Mouse (Mus musculus): Measurements from ENCODE around the gene Ptprc.
A peak's percentile ranks its signal among the peaks of the same experiment; 100 is the strongest.

Gene Ptprc

DNA sequence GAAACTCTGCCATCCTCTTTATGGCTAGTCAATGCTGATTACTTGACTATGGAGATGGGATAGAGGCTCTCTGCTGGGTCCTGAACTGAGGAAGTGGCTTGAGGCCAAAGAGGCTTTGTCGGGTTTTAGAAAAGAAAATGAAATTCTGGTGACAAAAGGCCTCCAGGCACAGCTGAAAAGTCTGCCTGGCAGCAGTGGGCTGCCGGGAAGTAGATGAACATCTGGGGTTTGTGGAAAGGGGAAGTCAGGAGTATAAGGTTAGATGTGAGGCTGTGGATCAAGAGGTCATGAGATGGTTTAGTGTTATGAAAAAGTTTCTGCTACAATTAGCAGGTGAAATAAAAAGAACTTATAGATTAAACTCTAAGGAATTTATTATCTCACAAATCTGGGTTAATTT is 29.9 kb downstream of the Ptprc start:
- peak; percentile 91 for DNase-seq

DNA sequence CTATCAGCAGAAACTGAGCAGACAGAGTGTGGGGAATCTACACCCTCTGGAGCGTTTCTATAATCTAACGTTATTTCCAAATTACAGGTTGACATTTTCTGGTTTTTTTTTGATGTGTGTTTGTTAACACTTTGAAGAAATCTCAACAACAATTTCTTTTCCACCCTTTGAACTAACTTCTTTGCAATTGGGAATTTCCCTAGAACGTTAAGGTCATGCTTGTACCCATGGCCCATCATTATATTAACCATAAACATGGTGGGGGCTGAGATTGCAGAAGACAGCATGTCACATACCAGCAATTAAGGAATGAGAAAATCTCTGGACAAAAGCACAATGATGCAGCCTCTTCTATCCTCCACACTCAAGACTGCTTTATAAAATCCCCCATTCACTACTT is 30.4 kb downstream of the Ptprc start:
- no peak for DNase-seq

DNA sequence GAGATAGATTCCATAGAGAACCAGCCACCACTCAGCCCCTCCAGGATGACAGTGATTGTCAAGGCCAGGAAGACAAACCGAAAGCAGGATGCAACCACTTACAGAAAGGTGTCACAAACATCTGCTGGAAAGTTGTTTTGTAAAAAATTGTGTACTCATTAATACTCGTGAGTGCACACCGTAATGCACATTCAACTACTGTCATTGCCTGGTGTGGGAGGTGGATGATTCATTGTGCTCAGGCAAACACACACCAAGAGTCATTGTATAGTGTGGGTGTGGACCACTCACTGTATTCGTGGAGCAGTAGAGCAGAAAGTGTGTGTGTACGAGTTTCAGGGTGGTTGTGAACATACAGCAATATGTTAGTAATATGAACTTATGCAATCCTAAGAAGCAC is 31.1 kb downstream of the Ptprc start:
- DNase-seq = no peak

DNA sequence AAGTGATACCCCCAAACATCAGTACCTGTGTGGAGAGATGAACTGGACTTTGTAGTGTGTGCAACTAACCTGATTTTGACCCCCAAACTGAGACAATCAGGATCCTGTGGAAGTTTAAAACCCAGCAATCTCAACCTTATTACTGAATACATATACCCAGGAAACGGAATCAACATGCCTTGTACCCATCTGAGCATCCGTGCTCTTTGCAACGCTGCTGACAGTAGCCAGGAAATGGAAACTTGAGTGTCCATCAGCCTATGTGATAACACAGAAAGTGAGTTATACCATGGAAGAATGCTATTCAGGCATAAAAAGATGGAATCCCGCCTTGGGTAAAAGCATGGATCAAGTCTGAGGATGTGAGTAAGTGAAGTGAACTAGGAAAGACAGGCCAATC is 34.7 kb downstream of the Ptprc start:
- DNase-seq = no peak

DNA sequence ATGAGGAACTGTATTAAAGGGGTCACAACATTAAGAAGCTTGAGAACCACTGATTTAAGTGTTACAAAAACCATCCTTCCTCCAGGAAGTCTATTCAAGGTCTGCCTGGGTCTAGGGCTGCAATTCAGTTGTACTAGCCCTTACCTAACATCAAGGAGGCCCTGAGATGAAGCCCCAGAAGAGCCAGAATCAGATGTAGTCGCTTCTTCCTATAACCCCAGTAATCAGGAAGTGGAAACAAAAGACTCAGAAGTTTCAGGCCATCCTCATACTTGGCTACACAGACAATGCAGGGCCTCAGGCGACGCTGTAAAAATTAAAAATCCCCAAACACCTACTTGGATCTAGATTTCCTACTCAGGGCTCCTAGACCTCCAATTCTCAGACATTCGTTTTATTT is 37.8 kb downstream of the Ptprc start:
- no peak for DNase-seq

DNA sequence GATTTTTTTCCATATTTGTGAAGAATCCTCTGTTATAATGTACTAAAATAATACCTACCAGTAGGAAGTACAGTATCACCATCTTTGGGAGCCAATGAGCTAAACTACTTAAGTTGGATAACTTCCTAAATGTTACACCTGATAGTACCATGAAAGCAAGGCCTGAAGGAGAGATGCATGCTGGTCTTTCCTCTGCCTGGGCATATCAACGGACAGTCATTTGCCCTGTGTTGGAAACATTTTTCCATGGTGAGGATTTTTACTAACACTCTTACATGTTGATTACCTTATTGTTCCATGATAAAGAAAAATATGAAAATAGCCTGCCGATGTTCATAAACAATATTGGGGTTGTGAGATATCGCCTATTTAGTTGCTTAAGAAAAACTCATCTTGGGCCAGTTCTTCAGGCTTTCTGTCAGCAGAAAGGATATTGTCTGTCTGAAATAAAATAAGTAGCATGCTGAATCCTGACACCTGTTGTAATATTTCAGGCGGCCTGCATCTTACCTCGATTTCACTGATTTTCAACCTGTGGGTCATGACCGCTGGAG is 38.4 kb downstream of the Ptprc start:
- no peak for DNase-seq

DNA sequence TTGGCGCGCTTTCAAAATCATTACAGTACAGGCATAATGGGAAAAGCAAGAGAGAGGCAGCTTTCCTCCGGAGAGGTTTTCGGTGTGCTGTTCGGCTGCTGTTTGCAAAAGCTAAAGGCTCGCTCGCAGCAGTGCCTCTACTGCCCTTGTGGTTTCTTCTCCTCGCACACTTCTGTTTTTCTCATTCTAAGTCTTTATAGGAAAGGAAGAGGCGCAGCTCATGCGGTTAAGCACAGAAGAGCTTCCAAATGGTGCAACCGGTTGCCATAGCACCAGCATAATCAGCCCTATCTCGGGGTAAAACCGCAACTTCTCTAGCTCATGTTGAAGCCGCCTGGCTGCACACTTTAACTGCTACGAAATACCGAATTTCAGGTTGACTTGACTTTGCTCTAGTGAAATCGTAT is 39.1 kb downstream of the Ptprc start:
- DNase-seq = peak; percentile 98

DNA sequence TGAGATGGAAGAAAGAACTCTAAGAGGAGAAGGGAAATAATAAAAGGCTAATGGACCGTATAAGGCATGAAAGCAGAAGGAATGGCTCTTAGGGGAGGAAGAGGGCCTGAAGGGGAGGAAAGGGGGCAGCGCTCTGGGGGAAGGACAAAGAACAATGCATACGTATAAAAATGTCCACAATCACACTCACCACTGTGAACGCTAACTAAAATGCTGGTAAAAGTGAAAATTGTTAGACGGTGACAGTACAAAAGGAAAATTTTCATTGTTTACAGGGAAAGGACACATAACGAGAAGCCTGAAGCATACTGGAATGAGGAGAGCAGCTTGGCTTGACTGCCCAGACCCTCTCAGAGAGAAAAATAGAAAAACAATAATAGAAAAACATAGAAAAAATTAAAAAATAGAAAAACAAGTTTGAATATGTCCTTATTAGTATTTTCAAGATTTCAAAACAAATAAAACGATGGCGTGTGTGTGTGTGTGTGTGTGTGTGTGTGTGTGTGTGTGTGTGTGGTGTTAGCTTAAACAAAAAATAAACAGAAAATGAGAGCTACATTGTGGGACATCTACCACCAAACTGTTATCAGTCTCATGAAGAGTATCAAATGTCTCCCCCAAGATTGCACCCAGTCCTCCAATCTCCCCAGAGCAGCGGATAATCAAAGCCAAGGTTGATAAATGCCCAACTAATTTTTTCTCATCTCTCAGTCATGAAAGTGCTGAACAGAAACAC is 39.7 kb downstream of the Ptprc start:
- no peak for DNase-seq

DNA sequence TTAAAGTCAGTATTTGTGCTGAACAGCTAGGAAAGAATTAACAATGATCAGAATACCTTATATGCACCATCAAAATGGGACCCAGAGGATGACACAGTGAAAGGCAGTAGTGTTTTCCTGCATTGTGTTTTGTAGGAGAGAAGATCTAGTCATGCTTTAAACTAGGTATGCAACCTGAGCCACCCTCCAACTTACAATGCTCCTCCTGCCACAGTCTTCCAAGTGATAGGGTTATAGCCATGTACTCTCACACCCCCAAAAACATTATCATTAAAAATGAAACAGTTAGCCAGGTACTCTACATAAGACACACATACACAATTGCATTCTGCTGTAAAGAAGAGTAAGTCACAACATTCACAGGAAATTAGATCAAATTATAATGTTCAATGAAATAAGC is 40.4 kb downstream of the Ptprc start:
- DNase-seq = no peak

DNA sequence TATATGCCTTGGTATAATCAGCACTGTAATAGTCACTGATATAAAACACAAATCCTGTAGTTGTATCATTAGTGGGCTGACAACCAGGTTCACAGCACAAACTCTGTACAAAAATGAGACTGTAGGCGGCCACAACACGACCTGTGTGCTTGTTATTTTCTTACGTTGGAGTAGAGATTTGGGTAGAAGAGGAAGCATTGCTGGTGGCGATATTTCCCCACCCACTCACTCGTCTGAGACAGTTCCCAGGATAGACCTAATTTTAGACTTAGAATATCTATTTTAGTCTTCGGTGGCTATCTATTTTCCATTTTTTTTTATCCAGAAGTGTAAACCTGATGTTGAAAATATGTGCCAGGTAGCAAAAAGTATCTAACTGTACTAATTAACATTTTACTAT is 41.2 kb downstream of the Ptprc start:
- no peak for DNase-seq

DNA sequence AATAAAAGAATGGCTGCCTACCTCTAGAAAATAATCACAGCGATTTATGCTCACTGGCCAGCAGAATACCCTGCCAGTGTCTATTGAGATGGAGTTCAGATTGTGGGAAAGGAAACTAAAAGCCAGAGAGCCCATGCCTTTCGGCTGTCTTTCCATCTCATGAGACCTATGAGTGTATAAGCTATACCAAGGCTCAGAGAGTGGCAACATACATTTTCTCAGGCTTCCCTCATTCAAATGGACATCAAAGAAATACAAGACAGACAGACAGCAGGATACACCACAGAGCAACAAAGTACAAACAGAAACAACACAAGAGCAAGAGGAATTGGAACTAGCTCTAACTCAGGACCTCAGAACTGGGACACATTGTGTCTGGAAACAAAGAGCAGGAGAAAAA is 43.8 kb downstream of the Ptprc start:
- DNase-seq = no peak

DNA sequence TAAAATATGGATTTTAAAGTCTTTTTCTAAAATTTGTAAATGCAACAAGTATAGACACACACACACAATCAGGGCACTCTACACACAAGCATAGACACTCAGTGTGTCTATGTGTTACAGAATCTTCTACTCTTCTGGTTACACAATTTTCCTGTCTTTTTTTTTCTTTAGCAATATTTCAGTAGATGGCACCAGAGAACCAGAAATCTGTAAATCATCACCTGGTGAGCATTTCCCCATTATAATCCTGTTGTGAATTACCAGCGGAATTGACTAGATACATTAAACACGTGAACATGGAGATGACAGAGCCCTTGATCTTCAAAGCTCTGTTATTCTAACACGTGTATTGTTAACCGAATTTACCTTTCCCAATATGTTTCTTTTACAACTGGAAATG is 45.4 kb downstream of the Ptprc start:
- DNase-seq = no peak

DNA sequence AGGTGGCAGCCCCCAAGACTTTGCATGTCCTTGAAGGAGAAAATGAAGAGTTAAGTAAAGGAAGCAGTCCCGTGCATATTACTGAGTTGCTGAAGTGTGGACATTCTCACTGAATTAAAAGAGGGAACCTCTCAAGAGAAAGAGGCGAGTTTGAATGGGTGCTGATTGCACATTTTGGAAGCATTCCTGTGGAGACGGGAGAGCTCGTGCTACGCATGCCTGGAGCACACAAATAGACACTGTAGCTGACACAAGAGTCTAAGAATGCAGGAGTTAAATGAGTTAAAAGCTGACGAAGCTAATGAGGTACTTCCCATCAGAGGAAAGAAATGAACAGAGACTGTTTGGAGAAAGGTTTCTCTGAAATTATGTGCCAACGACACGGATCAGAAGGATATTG is 48.7 kb downstream of the Ptprc start:
- DNase-seq = no peak

DNA sequence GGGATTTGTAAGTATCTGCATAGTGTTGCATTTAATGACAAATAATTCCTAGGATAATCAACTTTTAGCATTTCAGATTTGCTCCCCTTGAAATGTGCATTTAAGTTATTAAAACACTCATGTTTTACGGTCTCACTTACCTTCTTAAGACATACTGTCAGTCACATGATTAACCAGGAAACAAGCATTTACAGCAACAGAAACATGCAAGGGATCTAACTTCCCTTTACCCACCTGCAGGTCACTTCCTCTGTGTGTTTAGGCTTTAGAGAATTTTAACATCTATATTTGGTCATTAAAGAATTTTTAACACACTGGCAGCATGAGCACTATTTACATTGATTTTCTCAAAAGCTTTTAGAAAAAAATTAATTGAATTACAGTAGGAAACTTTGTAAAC is 50.2 kb downstream of the Ptprc start:
- no peak for DNase-seq

DNA sequence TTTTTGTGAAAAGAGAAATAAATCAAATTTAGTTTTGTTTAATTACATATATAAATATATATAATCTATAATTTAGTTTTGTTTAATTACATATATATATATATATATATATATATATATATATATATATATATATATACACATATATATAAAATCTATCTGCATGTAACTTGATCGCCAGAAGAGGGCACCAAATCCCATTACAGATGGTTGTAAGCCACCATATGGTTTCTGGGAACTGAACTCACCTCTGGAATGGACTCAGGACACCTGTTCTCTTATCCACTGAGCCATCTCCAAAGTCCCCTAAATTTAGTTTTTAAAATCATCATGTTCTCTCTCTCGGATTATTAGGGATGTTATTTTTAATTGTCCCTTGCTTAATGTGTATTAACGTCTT is 51.6 kb downstream of the Ptprc start:
- DNase-seq = no peak

DNA sequence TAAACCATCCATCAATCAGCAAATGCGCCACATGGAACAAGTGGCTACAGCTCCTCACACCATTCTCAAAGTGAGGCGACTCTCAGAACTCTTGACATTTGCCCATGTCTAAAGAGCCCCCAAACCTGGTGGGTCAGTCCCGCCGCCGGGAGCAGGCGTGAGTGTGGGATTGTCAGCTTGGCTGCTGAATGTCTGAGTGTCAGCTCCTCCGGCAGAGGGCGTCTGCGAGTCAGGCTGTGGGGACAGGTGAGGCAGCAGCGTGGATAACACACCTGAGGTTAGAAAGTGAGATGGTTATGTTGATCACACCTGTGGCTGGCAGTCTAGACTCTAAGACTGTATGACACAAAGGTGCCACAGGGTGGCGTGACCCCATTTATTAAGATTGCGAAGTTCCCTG is 55.6 kb downstream of the Ptprc start:
- DNase-seq = no peak

DNA sequence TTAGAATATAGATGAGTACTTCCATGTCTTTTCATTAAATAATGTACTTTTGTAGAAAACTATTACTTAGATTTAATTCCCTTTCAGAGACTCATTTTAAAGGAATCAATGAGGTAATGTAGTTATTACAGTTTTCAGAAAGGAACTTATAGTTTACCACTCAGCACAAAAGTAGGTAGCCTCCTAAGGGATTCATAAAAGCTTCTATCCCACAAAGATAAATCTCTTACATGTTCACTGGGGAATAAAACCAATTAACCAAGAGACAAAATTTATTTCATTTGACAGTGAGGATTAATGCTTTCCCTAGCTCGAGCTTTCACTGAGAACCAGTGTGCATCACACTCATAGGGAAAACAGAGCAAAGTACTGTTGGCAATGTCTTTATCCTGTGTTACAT is 82.3 kb downstream of the Ptprc start:
- no peak for DNase-seq

DNA sequence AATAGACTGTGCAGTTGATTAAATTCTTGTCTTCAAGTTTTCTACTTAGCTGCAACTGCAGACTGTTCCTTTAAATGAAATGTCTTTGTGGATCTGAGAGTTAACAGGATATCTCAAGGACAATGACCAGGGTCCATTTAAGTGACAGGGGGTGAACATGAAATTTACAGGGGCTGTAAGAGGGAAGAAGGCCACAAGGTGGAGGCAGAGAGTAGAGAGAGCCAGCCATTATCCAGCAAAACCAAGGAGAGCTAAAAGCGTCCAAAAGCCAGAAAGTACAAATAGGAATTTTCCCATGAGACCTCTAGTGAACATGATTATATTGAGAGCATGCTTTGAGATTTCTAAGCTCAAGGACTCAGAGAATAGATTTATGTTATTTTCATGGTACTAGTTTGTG is 89.7 kb downstream of the Ptprc start:
- DNase-seq = no peak

DNA sequence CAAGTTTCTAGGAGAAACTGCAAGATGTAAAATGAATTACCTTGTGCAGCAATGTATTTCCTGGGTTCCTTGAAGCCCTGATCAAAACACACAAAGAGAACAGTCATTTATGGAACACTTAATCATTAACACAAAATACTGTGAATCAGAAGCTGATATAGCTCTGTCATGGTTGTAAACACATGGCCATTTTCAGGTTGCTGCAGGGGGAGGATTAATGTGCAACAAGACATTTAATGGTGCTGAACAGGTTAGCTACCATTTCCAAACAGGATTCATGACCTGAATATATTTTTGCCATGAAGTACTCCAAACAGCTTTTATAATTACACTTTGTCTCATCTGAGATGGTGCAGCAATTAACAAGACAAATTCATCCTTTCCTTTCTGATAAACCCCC is 91.8 kb downstream of the Ptprc start:
- DNase-seq = no peak

DNA sequence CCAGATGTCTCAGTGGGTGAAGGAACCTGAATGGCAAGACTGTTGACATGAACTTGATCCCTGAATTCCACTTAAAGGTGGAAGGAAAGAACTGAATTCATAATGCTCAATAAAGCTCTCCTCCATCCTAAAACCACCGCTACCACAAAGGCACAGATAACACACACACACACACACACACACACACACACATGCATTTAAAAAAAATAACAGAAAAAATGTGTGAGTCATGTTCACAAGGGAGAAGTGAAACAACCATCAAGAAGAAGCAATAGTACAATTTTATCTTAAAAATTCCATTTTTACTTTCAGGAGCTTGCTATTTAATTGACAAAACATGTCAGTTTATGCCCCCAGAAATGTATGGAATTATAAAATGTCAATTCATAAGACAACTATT is 95.2 kb downstream of the Ptprc start:
- DNase-seq = no peak

DNA sequence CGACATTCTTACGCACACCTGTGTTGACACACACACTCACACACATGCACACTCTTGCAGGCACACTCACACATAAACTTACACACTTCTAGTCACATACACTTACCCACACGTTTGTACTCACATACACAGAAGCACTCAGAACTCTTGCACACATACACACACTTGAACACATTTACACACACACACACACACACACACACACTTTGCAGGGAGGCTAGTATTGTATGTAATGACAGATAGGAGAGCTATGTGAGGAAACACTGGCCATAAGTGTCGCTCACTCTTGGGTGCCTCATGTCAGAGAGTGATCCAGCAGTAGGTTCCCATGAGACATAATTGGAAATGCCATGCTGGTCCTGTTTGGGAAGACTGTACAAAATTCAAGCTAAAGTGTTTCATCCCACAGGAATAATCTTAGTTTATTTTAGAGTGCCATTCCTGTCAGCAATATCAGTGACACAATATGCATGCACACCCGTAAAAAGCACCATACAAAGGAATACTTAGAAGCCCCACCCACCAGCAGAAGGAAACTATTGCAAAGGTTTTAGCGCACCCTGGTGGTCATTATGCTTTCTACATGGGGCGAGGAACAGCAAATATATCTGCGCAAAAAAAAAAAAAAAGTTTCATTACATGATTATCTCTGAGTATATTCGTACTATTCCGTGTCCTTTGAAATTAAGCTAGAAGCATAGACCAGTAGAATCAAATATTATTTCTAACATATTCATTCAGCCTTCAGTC is 131.1 kb downstream of the Ptprc start:
- peak; percentile 88 for DNase-seq

DNA sequence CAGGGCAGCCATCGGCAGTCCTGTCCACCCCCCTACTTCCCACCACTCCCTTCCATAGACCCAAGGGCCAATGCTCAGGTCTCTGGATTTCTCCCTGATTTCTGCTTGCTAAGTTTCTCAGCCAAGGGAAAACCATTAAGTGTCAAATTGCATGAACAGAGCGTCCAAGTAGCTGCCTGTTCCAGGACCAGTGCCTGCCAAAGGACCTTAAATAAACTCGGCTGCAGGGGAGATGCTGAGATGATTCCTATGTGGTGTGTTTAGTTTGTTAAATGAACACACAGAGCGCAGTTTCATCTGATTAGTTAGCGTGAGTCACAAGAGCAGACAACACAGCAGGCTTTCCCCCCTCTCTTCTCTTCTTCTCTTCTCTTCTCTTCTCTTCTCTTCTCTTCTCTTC is 135.0 kb downstream of the Ptprc start:
- no peak for DNase-seq

DNA sequence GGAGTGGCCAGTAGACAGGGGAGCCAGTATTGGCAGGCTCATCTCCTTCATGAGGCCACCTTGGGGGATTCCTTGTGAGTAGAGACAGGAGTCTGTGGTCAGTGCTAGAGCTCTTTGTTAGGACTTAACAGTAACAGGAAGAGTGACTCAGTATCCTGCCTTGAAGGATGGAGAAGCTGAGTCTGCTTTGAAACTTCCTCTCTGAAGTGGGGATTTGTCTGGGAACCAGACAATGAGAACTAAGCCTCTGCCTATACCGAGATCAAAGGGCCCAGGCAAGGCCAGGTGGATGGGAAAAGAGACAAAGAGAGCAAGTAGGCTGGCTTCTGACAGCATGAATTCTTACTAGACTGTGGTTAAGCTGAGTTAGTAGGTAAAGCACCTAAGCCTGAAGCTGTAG is 136.3 kb downstream of the Ptprc start:
- DNase-seq = peak; percentile 80

DNA sequence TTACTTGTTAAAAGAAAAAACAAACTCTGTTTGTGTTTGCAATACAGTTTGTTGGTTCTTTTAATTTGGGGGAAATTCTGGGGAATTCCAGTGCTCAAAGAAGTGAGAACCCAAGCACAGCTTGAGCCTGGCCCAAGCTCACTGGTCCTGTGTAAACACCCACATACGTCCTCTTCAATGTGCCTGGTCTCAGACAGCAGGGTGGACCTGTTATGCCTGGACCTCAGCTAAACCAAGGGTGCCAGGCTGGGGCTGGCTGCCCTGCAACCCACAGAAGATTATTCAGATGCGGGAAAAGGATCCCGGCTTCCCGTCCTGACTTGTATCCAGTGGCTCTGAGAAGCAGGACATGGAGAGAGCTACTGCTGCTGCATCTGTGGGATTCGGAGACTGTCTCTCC is 138.0 kb downstream of the Ptprc start:
- DNase-seq = no peak

DNA sequence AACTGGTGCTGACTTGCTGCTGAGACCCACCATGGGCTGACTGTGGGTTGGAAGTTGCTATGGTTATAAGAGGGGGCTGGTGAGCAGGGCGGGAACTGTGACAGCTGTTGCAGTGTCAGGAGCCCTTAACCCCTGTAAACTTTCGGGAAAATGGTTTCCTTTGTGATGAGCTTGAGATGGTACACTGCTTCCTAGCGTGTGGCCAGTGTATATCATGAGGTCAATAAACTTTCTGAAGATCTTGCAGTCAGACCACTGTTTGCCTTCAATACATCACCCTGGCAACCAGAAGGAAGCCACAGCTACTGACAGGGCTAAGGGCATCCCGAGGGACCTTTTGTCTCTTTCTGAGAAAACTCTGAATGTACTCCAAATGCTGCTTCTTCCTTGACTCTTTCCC is 145.9 kb downstream of the Ptprc start:
- DNase-seq = no peak
